Mouse (Mus musculus) common myeloid progenitor, adult 5-6 weeks (primary cell): ENCODE measurements around the gene Ier2. TPM values are rescaled to one million over a fixed set of nuclear protein-coding genes. Genes with fewer than 3 reads are reported as not detected.

Experiments used
- ATAC-seq: replicated peaks from 2 replicates; pipeline ENCODE4 v1.8.0; 2016; ENCODE audit warnings: low read depth, mild to moderate bottlenecking, moderate TSS enrichment, inconsistent platforms; ENCODE audit not compliant: poor library complexity, severe bottlenecking
- total RNA-seq: library from RNA; stranded (forward); fragments of 200-1000, 187-1606 nt; gene quantifications from 2 replicates; pipeline ENCODE4 v1.2.3, GENCODE M21; 2017

Ier2 gene
- total RNA-seq, 1 experiment from 2014 or later = 73.6 TPM

DNA sequence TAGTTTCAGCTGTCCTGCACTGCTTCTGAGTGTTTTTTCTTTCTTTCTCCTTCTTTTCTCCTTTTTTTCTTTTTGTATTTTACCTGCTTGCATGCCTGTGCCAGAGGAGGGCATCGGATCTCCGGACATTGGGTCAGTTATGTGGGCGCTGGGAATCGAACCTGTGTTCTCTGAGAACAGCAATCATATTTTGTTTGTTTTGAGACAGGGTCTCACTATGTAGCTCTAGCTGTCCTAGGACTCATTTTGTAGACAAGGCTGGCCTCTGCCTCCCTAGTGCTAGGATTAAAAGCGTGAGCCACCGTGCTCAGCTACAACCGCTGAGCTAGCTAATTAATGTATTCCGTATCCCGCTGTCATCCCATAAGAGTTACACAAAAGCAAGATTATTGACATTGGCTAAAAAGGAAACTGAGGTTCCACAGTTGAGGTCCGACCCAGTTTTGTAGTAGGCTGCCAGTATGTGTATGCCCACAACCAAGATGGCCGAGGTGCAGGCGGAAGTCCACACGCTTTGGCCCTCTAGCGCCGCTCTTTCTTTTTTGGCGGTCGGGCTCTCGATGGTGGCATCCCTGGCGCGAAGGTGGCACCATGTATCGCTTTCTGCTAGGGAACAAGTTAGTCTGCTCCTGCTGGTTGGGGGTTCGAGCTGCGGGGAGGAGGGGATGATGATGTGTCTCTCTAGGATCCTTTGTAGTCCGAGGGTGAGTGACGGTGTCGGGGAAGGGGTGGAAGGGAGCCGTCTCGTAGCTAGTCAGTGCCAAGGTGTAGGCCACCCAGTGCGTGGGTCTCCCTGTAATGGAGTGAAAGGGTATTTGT, 2.1 kb upstream of the Ier2 start:
- ATAC-seq = peak; percentile 23

DNA sequence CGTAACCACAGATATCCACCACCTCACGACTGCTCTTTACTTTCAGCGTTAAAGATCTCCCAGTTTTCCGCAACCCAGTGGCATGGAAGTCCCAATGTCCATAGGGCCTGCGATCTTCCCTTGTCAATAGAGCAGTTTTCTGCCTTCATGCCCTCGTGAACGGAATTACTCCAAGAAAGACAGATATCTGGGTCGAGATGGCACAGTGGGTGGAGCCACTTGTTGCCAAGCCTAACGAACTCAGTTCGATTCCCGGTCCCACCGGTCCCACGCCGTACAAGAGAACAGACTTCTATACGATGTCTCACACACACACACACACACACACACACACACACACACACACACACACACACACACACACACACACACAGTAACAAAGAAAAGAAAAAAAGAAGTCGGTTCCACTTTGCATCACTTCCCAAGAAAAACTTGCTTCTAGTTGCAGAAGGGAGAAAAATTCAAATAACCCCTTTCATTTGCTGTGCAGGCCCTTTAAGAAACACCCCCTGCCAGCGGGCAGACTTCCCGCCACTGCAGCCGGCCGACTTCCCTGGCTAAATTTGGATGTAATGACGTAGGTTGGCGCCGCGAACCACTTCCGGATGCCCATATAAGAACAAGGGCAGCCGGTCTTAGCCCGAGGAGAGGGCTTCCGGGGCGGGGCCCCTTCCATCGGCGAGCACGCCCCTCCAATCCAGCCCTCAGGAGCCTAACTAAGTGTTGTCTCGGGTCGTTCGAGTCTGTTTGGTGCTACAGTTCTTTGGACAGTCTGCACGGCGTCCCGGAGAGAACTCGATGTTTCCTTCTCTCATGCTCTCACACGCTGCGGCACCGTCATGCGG, 1.1 kb upstream of the Ier2 start:
- ATAC-seq = peak; percentile 43

DNA sequence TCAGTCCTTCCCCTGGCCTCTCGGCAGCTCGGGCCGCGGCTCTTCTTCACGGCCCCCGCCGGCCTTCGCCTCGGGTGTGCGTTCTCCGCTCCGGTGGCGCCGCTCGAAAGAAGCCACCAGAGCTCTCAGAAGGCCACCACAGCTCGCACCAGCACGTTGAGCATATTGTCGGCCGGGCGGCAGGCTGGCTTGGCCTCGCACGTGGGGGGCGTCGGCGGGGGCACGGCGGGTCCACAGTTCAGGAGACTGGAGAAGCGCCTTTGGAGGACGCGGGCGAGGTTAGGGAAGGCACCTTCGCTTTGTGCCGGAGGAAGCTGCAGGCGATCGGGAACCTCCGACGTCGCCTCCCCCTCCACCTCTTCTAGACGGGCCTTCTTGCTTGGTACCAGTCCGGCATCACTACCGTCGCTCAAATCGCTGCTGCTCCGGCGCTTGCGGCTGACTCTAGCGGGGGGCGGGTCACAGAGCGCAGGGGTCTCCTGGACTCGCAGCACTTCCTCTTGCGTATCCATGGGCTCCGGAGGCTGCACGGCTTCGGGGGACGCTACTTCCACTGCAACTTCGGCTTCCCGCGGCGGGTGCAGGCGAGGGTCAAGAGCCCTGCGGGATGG, 586 bp downstream of the Ier2 start:
- ATAC-seq = peak; percentile 12

DNA sequence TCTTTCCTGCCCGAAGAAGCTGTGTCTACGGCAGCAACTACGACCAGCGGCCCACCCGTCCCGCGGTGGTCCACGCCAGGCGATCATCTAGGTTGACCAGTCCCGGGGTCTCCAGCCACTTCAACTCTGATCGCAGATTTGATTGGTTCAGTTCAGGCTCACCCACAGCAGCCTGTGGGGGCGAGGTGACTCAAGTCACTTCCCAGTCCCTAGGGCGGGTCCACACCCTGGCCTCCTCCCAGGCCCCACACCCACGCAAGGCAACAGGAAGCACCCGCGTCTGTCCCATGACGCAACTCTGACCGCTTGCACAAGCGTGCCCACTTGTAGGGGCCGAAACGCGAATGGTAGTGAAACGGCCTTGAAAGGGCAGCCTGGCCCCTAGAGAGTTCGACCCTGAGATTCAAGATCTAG, 1.2 kb downstream of the Ier2 start:
- peak; percentile 4 for ATAC-seq

DNA sequence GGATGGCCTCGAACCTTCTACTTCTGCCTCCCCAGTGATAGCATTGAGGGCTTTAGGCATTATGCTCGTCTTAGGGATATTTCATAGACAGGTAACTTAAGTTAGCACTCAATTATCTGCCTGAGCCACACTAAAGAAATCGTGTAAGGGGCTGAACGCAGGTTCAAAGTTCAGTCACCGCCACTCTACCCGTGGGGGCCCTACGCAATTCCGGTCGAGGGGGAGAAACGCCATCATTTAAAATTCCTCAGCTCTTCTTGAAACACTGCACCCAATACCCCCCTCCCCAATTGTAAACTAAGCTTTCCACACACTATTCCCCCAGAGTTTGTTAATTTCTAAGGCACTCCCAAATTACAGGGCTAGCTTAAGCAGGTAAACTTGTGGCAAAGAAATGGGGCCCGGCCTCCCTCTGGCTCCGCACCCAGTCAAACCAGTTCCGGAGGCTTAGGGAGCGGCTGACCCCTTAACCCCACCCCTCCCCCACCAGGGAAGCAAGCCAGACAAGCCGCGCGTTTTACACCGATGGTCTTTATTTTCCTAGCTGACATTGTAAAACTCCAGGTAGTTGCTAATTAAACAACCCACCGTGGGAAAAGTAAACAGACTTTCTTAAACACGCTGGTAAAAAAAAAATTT, 1.7 kb downstream of the Ier2 start:
- ATAC-seq = no peak

DNA sequence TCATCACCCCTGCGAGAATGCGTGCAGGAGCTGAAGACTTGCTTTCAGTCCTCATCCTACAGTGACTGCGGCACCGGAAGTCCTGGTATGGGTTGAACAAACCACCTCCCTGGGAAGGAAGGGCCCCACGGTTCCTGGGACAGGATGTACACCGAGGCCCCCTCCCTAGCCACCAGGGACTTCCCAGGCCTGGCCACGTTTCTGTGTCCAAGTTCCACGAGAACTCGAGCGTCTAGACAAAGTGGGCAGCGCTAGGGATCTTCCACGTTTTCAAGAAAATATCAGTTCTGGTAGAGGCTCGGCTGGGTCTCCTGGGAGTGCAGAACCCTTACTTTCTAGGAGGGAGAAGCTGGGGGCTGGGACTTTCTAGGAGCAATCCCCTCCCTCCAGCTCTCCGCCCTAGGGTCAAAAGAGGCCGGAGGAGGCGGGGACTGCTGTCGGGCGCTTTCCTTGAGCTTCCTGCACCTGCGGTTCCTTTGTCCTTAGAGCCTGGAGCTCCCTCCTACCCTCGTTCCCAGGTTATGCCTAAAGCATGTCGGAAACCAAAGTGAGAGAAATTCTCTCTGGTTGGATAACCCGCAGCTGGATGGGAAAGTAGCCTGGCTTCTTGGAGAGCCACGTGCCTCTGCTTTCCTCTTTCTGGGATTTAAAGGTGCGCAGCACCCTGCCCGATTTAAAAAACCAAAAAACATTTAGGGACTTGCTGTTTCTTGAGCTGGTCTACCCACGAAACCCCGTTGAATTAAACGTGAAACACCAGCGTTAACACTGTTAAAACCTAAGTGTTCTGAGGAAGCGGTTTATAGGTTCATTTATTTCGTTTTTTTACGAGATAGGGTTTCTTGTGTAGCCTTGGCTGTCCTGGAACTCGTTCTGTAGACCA, 2.5 kb downstream of the Ier2 start:
- peak; percentile 6; the same call in 1 of the 2 replicates for ATAC-seq

DNA sequence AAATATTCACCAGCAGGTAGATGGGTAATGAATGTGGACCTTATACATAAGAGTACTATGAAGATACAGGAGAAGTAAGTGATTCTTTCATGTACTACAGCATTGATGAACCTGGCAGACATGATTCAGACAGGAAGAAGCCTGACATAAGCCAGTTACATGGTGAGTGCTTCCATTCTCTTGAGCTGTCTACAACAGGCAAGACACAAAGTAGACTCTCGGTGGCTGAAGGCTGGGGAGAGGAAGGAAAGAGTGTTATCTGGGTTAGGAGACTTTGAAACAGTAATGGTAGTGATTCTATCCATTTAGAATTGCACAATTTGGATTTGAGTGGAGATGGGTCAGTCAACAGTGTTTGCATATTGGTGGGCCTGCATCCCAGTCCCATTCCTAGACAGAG, 3.7 kb downstream of the Ier2 start:
- ATAC-seq = no peak

DNA sequence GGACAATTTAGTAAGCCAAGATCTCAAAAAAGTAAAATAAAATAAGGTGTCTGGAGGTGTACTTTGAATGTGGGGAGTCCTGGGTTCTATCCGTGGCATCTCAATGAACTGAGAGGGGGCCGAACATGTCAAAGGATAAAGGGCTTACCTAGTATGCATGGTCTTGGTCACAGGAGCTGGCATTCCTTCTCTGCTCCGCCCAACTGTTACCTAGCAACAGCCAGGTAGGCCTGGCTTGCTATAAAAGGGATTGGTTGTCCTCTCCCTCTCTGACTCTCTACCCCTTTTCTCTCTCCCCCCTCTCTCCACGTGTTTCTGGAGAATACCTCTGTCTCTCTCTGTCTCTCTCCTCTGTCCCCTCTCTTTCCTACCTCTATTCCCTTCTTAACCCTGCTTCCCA, 5.0 kb downstream of the Ier2 start:
- ATAC-seq = no peak

DNA sequence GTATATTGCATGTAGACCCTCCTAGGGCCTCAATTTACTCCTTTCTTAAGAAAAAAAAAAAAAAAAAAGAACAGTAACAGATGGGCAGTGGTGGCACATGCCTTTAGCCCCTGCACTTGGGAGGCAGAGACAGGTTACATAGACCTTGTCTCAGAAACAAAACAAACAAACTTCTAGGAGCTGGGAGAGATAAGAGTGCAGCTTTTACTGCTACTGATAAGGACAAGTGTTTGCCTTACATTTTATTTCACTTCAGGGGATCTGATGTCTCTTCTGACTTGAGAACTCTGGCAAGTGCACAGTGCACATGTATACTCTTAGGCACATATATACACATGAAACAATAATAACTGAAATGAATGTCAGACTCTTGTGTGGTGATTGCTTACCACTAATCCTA, 5.4 kb downstream of the Ier2 start:
- ATAC-seq = no peak

DNA sequence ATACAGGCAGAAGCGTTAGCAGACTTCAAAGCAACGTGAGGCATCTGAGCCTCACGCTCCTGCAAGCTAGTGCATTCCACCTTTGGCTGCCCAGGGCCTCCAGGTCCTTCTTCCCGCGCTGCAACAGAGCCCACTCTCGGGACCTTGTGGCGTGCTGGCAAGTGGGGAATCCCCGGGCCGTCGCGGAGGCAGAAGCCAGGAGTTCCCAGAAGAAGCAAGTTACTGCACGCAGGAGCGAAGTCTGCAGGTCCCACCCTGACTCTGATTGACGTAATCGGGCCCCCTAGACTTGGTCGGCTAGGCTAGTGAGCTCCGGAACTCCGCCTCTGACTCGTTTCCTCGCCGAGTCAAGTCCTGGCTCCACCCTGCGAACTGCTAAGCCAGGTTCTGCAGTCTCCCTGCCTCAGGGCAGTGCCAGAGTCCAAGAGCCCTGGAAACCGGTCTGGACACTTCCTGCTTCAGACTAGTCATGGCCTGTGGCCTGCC, 6.0 kb downstream of the Ier2 start:
- peak; percentile 64 for ATAC-seq

DNA sequence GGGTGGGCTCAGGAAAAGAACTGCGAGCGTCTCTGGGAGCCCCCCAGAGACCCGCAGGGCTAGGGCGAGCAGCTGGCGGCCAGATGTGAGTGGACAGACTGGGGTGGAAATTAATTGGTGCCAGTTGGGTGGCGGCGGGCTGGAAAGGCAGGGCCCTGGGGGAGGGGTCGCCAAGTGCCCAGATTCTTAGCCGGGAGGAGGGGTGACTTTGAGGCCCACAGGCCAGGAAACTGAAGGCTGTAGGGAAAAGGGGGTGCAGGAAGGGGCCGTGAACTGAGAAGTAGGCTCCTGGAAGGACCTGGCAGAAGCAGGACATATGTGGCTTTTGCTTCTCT, 6.5 kb downstream of the Ier2 start:
- no peak for ATAC-seq

DNA sequence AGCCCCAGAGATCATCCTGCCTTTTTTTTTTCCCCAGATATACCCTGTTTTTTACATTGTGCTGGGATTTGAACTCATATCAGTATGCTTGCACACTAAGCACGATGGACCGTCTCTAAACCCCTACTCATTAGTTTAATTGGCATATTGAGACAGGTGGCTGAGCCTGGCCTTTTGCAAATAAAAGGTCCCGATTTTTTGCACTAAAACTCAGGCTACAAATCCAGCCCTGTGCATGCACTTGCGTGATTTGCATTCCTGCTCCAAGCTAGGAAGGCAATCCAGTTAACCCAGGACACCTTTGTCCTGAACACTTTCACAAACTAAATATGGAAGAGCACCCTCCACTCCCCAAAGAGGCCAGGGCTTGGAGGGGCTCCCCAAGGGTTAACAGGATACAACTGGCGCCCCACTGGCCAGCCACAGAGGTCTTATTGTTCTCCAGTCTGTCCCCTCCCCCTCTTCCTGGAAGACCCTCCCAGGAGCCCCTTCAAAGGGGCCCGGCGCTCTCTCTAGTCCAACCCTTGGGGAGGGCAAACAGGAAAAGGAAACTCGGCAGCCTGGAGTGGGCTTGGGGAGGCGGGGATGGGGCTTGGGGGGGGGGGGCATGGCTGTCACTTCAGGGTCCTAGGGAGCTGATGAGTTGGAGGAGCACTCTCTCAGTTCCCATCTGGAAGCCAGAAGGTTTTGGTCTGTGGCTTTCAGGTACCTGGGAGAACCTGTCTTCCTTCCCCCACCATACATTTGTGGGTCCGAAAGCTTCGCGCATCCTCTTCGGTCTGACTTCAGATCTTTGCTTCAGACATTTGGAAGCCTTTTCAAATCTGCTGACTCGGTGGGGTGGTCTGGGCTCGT, 7.1 kb downstream of the Ier2 start:
- ATAC-seq = no peak

DNA sequence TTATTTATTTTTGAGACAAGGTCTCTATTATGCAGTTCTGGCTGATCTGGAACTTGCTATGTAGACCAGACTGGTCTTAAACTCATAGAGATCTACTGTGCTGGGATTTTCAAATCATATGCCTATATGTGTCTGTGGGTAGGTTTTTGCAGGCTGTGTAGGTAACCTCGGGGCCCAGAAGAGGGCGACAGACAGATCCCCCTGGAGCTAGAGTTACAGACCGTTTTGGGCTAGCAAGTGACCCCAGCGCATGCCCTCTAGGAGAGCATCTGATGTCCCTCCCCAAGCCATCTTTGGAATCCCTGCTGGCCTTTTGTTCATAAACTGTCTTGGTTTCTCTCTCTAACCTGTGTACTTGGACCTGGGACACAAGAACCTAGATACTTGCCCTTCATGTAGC, 8.1 kb downstream of the Ier2 start:
- ATAC-seq = no peak

DNA sequence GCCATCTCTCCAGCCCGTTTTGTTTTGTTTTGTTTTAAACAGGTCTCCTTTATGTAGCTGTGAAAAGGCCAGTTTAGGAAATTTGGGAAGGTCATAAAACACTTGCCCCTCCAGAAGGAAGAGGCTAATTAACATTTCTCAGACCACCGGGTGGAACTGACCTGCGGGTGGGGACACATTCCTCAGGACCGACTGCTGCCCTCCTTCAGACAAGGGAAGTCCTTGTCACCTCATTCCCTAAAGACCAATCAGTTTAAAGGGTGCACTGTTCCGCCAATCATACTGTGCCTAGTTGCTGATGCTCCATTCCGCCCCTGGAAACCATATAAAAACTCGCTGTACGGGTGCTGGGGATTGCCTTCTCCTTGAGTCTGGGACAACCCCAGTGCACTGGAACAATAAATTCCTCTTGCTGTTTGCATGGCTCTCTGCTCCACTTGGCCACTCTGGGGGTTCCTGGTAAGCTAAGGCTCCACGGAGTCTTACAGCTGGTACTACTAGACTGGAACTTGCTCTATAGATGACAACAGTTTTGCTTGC, 9.5 kb downstream of the Ier2 start:
- no peak for ATAC-seq

DNA sequence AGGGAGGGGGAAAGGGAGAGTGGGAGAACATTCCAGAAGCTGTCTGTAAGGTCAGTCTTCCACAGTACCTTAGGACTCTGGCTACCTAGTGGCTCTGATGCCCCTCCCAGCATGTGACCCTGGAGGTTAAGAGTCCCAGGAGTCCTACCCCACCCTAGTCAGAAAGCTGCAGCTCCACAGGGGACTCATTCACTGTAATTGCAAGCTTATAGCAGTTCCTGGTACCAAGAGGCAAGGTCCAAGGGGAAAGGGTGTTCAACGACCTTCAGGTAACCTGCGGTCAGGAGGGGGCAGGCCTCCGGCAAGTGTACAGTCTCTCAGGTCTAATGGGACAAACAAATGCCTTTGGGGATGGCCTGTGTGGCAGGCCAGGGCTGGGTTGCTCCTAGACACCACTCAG, 12.4 kb downstream of the Ier2 start:
- ATAC-seq = no peak

DNA sequence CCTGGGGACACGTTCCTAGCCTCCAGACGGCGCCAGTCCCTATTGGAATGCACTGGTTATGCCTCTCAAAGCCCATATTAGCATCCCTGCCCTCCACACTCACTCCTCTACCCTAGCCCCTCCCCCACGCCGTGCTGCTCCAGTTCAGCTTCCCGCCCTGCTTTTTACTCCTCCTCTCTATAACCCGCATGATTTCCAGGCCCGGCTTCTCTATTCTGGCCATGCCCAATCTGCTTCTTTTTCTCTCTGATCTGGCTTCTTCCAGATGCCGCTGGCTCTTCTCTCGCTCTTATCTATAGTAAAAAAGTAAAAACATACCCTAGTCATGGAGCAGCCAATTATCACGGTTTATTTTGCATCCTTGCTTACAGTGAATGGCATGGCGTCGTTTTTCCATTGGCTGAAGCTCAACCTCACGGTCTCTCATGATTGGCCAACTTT, 15.2 kb downstream of the Ier2 start:
- no peak; the same call in 1 of the 2 replicates for ATAC-seq

DNA sequence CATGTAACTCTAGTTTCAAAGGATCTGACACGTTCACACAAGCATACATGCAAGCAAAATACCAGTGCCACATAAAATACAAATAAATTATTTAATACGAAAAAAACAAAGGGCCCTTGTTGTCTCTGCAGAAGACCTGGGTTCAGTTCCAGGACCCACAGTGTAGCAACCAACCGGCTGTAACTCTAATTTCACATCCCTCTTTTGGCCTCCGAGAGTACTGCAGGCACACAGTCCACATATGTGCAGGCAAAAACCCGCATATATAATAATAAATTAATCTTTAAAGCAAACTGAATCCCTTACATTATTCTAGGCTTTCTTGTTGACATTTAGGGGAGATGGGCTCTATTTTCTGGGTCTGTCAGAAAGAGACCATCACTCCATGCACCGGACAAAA, 15.9 kb downstream of the Ier2 start:
- ATAC-seq = no peak

DNA sequence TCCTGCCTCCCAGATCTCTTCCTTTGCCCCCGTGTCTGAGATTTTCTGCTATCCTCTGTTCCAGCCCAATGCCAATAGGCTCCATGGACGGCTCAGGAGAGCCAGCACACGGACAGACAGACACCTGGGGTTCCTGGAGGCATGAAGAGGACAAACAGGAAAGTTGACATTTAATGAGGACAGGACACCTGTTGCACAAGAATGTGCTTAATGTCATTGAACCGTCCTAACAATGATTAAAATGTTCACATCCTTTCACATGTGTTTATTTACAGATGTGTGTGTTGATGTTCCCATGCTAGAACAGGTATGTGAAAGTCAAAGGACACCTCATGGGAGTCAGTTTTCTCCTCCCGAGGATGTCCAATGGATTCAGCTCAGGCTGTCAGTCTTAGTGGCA, 19.6 kb downstream of the Ier2 start:
- no peak for ATAC-seq
